Mouse (Mus musculus) liver, embryonic 11.5 days (tissue): ENCODE results near the gene Echdc3. TPM values are rescaled to one million over a fixed set of nuclear protein-coding genes. Genes with fewer than 3 reads are reported as not detected.

Source experiments
- ATAC-seq: fragments of 200-750 bp; cut with Nextera tagmentation; replicated peaks from 2 replicates; pipeline ENCODE4 v1.8.0; 2017; ENCODE audit warnings: moderate number of reproducible peaks, mild to moderate bottlenecking, moderate TSS enrichment, moderate library complexity; ENCODE audit not compliant: low FRiP score
- DNase-seq: peaks from one replicate; pipeline ENCODE4 v3.0.0-alpha.2; 2017; ENCODE audit warnings: low spot score
- H3K27ac ChIP-seq: fragments of 300-500 bp; sonication (generic); 2 replicates; pipeline ENCODE4 v1.5.1; 2014; ENCODE audit warnings: mild to moderate bottlenecking, low read depth, low read length, control low read depth
- H3K27me3 ChIP-seq: fragments of 300-500 bp; sonication (generic); replicated peaks from 2 replicates; pipeline ENCODE4 v1.6.1; 2014; ENCODE audit warnings: low read length, mixed read lengths; ENCODE audit not compliant: control insufficient read depth, insufficient read depth
- H3K36me3 ChIP-seq: fragments of 300-500 bp; sonication (generic); 2 replicates; pipeline ENCODE4 v1.6.1; 2014; ENCODE audit warnings: mild to moderate bottlenecking, low read length, moderate library complexity, mixed read lengths; ENCODE audit not compliant: control insufficient read depth, insufficient read depth
- H3K4me1 ChIP-seq: fragments of 300-500 bp; sonication (generic); replicated peaks from 2 replicates; pipeline ENCODE4 v1.6.1; 2014; ENCODE audit warnings: low read length, mixed read lengths; ENCODE audit not compliant: control insufficient read depth, insufficient read depth
- H3K4me2 ChIP-seq: fragments of 300-500 bp; sonication (generic); 2 replicates; pipeline ENCODE4 v1.6.1; 2014; ENCODE audit warnings: mild to moderate bottlenecking, control low read depth, moderate library complexity
- H3K4me3 ChIP-seq: fragments of 300-500 bp; sonication (generic); 2 replicates; pipeline ENCODE4 v1.5.1; 2014; ENCODE audit warnings: low read depth, low read length, control low read depth
- H3K9ac ChIP-seq: fragments of 300-500 bp; sonication (generic); 2 replicates; pipeline ENCODE4 v1.6.1; 2014; ENCODE audit warnings: low read depth, low read length, control low read depth
- H3K9me3 ChIP-seq: fragments of 300-500 bp; sonication (generic); 2 replicates; pipeline ENCODE4 v1.6.1; 2016; ENCODE audit warnings: low read length, inconsistent platforms, mixed read lengths; ENCODE audit not compliant: control insufficient read depth
- WGBS: fragments of 180-500 bp; shearing (Covaris S2); extraction: QIAGEN DNeasy Blood & Tissue Kit; methylation state at CpG from one replicate; pipeline ENCODE4 v1.1.7; 2014; 5-methylcytosine and 5-hydroxymethylcytosine counted together
- polyA plus RNA-seq: library from polyadenylated mRNA; unstranded; fragments of >200 nt; fragmentation: Nextera tagmentation; extraction: Ambion mirVana; gene quantifications from 2 replicates; pipeline ENCODE4 v1.2.1, GENCODE M21; 2014

Gene Echdc3
- polyA plus RNA-seq, 1 experiment from 2014 or later = 5.3 TPM

DNA sequence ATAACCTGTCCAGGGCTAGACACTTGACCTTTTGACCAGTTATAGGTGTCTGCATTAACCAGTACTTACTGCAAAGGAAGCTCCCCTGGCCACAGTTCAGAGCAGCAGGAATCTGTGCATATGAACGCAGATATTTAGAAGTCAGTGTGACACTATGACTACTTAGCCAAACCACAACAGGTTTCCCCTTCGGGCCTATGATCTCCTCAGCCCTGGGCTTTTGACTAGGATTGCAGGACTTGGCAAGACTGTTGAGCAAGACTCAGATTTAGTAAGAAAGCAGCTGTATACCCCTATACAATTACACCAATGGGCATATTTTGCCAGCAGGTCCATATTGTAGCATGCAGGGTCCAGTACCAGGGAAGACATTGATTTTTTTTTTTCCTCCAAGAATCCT is 44.3 kb downstream of the Echdc3 start:
- no peaks in the 10 kb centered on the region for H3K4me1 ChIP-seq
- 71% methylated on average over 2 of the region's 2 CpGs for WGBS
- ATAC-seq (no peak), DNase-seq (no peak)
- no peak overlapping the region for H3K4me3 ChIP-seq
- no peaks in the 10 kb centered on the region for H3K36me3 ChIP-seq
- no peaks in the 10 kb centered on the region for H3K9me3 ChIP-seq
- H3K4me2 ChIP-seq = no peak overlapping the region
- H3K27me3 ChIP-seq = no peaks in the 10 kb centered on the region
- H3K9ac ChIP-seq = no peak overlapping the region
- no peak overlapping the region for H3K27ac ChIP-seq

DNA sequence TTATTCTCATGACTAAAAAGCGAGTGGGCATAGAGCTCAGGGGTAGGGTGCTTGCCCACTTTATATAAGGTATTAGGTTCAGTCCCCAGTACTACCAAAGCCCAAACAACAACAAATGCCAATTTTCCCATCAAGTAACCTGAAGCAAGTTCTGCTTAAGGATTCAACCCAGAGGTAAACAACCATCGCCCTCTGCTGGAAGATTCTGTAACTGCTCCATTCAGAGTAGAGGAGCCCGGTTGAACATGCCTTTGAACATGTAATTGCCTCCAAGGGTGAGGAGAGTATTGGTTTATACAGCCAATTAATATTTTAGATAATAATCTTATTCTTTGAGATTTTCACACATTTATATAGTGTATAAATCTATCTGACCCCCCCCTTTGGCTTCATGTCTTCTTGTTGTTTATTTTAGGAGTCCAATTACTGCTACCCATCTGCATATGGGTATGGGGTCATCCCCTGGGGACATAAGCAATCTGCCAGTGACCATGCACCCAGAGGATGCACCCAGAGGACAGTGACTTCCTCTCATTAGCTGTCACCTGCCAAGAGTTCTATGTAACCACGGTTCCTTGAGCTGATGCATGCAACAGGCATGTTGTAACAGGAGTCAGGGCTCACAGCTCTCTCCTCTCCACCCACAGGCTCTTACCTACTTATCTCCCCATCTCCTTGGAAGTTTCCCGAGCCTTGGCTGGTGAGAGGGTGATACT is 44.8 kb downstream of the Echdc3 start:
- ATAC-seq (peak; percentile 20; the same call in 1 of the 2 replicates), DNase-seq (no peak)
- WGBS = 24% methylated on average over 5 of the region's 5 CpGs
- H3K4me2 ChIP-seq = no peak overlapping the region
- H3K9me3 ChIP-seq = no peaks in the 10 kb centered on the region
- no peaks in the 10 kb centered on the region for H3K27me3 ChIP-seq
- H3K27ac ChIP-seq = no peak overlapping the region
- H3K4me3 ChIP-seq = no peak overlapping the region
- H3K36me3 ChIP-seq = no peaks in the 10 kb centered on the region
- H3K9ac ChIP-seq = no peak overlapping the region
- no peaks in the 10 kb centered on the region for H3K4me1 ChIP-seq

DNA sequence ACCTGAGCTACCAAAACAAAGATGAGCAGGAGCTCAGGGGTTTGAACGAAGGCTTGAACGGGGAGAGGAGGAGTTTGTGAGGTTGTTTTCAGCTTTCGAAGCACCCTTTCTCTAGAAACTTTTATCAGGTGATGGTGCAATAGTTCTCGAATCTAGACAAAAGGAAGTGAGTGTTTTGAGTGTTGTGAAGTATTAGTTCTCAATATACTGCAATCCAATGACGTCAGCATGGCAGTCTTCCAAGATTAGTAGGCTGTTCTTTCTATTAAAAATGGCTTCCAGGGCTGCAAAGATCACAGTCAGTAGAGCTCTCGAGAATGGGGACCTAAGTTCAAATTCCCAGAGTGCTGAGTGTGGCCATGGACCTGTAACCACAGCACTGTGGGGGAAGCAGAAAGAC is 47.1 kb downstream of the Echdc3 start:
- Histone ChIP-seq H3K4me2 (no peak overlapping the region), H3K27ac (no peak overlapping the region), H3K9ac (no peak overlapping the region), H3K36me3 (no peaks in the 10 kb centered on the region), H3K27me3 (no peaks in the 10 kb centered on the region), H3K4me1 (0 out of 2 replicates have a peak, but pooled peaks cover 3% of the 10 kb centered on the region), H3K4me3 (no peak overlapping the region), H3K9me3 (no peaks in the 10 kb centered on the region)
- no peak for DNase-seq
- ATAC-seq = no peak
- 80% methylated on average over 6 of the region's 6 CpGs for WGBS

DNA sequence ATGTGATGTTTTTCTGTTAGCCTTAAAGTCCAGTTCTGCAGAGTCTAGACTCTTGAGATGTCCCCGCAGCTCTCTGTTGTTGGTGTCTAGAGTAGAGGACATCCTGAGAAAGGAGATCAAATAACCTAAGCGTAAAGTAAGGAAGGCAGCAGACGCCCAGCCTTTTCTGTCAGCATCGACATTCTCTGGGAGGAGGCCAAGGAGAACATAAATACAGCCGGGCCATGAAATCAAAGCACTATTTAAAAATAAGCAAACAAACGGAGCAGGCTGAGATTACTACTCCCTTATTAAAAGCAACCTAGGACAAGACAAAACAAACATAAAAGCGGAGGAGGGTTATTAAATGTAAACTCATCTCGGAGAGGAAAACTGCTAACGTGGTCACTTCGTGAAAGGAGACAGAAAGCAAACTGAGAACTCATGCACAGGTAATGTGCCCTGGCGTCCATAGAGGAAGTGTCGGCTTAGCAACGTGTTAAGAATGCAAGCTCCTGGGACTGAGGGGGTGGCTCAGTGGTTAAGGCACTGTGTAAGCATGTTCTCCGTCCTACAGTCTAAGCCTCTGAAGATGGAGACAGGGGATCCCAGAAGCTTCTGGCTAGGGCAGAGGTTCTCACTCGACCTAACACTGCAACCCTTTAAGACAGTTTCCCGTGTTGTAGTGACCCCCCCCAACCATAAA is 48.1 kb downstream of the Echdc3 start:
- ATAC-seq (no peak), DNase-seq (no peak)
- H3K4me2 ChIP-seq = no peak overlapping the region
- H3K4me3 ChIP-seq = no peak overlapping the region
- peaks cover 8% of the 10 kb centered on the region for H3K4me1 ChIP-seq
- H3K9me3 ChIP-seq = no peaks in the 10 kb centered on the region
- no peak overlapping the region for H3K27ac ChIP-seq
- WGBS = 68% methylated on average over 16 of the region's 16 CpGs
- H3K9ac ChIP-seq = no peak overlapping the region
- H3K36me3 ChIP-seq = no peaks in the 10 kb centered on the region
- H3K27me3 ChIP-seq = no peaks in the 10 kb centered on the region

DNA sequence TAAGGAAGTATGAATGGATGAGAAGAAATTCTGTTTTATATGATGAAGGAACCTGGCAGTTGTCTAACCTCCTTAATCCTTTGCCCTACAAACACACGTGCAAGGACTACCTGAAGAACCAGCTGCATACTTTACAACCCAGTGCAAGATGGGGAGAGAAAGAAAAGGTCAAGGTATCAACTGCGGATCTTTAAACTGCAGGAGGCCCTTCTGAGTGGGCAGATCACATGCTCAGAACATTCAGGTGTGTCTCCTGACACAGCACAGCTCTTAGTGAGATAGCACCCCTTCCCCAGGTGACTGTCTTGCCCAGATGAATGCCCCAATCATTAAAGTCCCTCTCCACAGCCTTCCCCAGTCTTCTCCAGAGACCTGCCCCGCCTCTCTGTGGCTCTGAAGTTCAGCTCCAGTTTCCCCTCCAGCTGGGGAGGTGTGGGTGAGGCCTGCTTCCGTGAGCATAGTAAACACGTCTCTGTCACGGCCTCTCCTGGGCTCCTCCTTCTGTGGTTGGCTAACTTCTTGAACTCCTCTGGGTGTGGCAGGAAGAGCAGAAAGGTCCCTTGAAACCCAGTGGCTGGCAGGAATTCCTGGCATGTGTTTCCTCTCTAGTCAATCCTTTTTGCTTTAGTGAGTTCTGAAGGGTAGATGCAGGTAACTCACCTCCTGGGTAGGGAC is 50.3 kb downstream of the Echdc3 start:
- no peaks in the 10 kb centered on the region for H3K36me3 ChIP-seq
- DNase-seq (no peak), ATAC-seq (peak; percentile 48; the same call in 1 of the 2 replicates)
- H3K27me3 ChIP-seq = no peaks in the 10 kb centered on the region
- no peak overlapping the region for H3K27ac ChIP-seq
- no peak overlapping the region for H3K9ac ChIP-seq
- no peak overlapping the region for H3K4me2 ChIP-seq
- no peak overlapping the region for H3K4me3 ChIP-seq
- 36% methylated on average over 6 of the region's 6 CpGs for WGBS
- H3K9me3 ChIP-seq = no peaks in the 10 kb centered on the region
- peaks cover 14% of the 10 kb centered on the region for H3K4me1 ChIP-seq

DNA sequence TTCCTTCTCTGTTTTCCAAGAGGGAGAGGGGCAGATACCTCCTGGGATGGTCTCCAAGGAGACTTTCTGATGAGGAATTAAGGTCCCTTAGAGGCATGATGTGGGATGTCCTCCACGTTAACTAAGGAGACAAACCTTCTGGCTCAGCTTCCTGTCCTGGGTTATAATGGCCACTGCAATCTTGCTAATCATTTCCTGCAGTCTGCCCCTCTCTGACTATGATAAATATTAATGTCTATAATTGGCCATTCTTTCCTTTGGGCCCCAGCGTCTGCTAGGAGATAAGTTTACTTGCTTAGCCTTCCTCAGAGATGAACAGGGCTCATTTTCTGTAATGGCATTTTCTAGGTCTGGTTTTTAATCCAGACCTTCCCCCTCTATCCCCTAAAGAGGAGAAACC is 53.1 kb downstream of the Echdc3 start:
- no peaks in the 10 kb centered on the region for H3K27me3 ChIP-seq
- peaks cover 14% of the 10 kb centered on the region for H3K4me1 ChIP-seq
- 20% methylated on average over 2 of the region's 2 CpGs for WGBS
- H3K4me3 ChIP-seq = no peak overlapping the region
- ATAC-seq (peak; percentile 58), DNase-seq (no peak)
- H3K36me3 ChIP-seq = no peaks in the 10 kb centered on the region
- H3K9ac ChIP-seq = no peak overlapping the region
- H3K27ac ChIP-seq = no peak overlapping the region; the same call in 1 of the 2 replicates
- no peak overlapping the region for H3K4me2 ChIP-seq
- no peaks in the 10 kb centered on the region for H3K9me3 ChIP-seq

DNA sequence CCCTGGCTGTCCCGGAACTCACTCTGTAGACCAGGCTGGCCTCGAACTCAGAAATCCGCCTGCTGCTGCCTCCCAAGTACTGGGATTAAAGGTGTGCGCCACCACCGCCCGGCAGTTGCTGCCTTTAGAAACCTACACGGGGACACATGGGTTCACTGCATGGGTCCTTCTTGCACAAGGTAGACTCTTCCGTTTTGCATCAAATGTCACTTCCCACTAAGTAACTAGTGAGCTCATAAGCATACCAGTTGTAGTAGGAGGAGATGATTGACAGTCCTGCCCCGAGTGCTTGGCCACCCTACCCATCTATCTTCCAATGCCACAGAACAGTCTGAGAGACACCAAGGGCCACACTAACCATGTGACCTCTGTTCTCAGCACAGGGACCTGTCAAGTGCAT is 53.6 kb downstream of the Echdc3 start:
- H3K9me3 ChIP-seq = no peaks in the 10 kb centered on the region
- 72% methylated on average over 9 of the region's 9 CpGs for WGBS
- DNase-seq (no peak), ATAC-seq (peak; percentile 58)
- no peak overlapping the region; the same call in 1 of the 2 replicates for H3K27ac ChIP-seq
- H3K4me3 ChIP-seq = no peak overlapping the region
- no peak overlapping the region for H3K9ac ChIP-seq
- H3K4me2 ChIP-seq = no peak overlapping the region
- H3K4me1 ChIP-seq = peaks cover 14% of the 10 kb centered on the region
- H3K36me3 ChIP-seq = no peaks in the 10 kb centered on the region
- H3K27me3 ChIP-seq = no peaks in the 10 kb centered on the region

DNA sequence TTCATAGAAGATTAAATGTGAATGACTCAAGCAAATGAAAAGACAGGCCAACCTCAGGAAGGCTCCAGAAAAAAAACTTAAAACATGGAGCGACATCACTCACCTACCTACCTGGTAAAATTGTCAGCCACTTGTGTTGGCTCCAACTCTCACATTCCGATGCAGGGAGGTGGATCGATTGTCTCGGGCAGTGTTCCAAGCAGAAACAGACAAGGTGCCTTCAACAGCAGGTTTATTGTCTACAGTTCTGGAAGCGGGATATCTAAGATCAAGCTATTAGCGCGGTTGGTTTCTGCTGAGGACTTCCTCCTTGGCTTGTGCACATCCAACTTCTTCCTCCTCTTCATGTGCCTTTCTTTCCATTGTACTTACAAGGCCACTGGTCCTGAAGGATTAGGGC is 55.2 kb downstream of the Echdc3 start:
- Histone ChIP-seq H3K4me2 (no peak overlapping the region), H3K4me1 (peaks cover 14% of the 10 kb centered on the region)
- no peak for ATAC-seq

More for the DNA sequence above, 55.2 kb downstream of the Echdc3 start:
- Histone ChIP-seq H3K36me3 (no peaks in the 10 kb centered on the region), H3K27me3 (no peaks in the 10 kb centered on the region), H3K4me3 (no peak overlapping the region), H3K9ac (no peak overlapping the region), H3K27ac (no peak overlapping the region), H3K9me3 (no peaks in the 10 kb centered on the region)
- WGBS = 84% methylated on average over 7 of the region's 7 CpGs
- DNase-seq = no peak
